Comparison of ENCODE assay signal across 20 mouse cellular contexts in genomic region chr8:26449291-26449690, GRCm38 (mm10).
DNase-seq lines count a peak whose midpoint lies in the region; ATAC-seq lines count a peak whose summit lies in the region.
"Had no signal": no experiment of that assay in that cellular context is flagged by ENCODE, and none has a peak within 500 bp of the region (broad histone marks: within the 10 kb centered on the region; RNA-seq: fewer than 3 reads in every experiment).

No protein-coding gene starts in this region.

- no peak overlapping the region for H3K4me3 ChIP-seq in heart, embryonic 12.5 days
- H3K4me3 ChIP-seq in megakaryocyte, embryonic 14.5 days (replicated peaks): peak overlapping the region; percentile 5
- H3K4me3 ChIP-seq: embryonic facial prominence, embryonic 13.5 days; embryonic facial prominence, embryonic 15.5 days; erythroblast, embryonic 14.5 days; forebrain, embryonic 10.5 days; forebrain, embryonic 13.5 days; forebrain, embryonic 15.5 days had no signal

- no peaks in the 10 kb centered on the region for H3K36me3 ChIP-seq in heart, embryonic 12.5 days
- no peaks in the 10 kb centered on the region for H3K36me3 ChIP-seq in megakaryocyte, embryonic 14.5 days (replicated peaks; ENCODE audit: low read length)
- H3K36me3 ChIP-seq: embryonic facial prominence, embryonic 13.5 days; embryonic facial prominence, embryonic 15.5 days; forebrain, embryonic 10.5 days; forebrain, embryonic 15.5 days had no signal

- H3K4me2 ChIP-seq in heart, embryonic 12.5 days: no peak overlapping the region
- H3K4me2 ChIP-seq: embryonic facial prominence, embryonic 13.5 days; embryonic facial prominence, embryonic 15.5 days; forebrain, embryonic 13.5 days; forebrain, embryonic 15.5 days had no signal

- peak; percentile 27 for DNase-seq in heart, adult 11 months
- DNase-seq: adrenal gland, adult 2 months; adrenal gland, postnatal 10 days; adrenal gland, postnatal 25 days; cerebellum, adult 11 months; cerebellum, adult 18-20 months; cerebellum, adult 8-10 months; cerebellum, adult 9-11 months; cerebellum, postnatal 14 days; cerebellum, postnatal 36 days; embryo, embryonic 11 days had no signal

- ATAC-seq in heart, embryonic 12.5 days (ENCODE audit: insufficient number of reproducible peaks, low FRiP score): no peak
- no peak for ATAC-seq in megakaryocyte, adult 5-6 weeks (ENCODE audit: poor library complexity, severe bottlenecking)
- ATAC-seq: forebrain, embryonic 13.5 days; forebrain, embryonic 15.5 days had no signal

- H3K9ac ChIP-seq in heart, embryonic 12.5 days: no peak overlapping the region
- H3K9ac ChIP-seq: embryonic facial prominence, embryonic 13.5 days; embryonic facial prominence, embryonic 15.5 days; forebrain, embryonic 13.5 days; forebrain, embryonic 15.5 days had no signal

- no peaks in the 10 kb centered on the region for H3K27me3 ChIP-seq in heart, embryonic 12.5 days (replicated peaks)
- H3K27me3 ChIP-seq in megakaryocyte, embryonic 14.5 days (replicated peaks): no peaks in the 10 kb centered on the region
- H3K27me3 ChIP-seq: embryonic facial prominence, embryonic 13.5 days; embryonic facial prominence, embryonic 15.5 days; forebrain, embryonic 15.5 days had no signal

- 85% methylated on average over 7 of the region's 7 CpGs for WGBS in heart, embryonic 12.5 days

- H3K27ac ChIP-seq in heart, embryonic 12.5 days (ENCODE audit: poor library complexity, severe bottlenecking): no peak overlapping the region
- H3K27ac ChIP-seq: embryonic facial prominence, embryonic 15.5 days; forebrain, embryonic 13.5 days; forebrain, embryonic 15.5 days had no signal

- peaks cover 8% of the 10 kb centered on the region for H3K4me1 ChIP-seq in heart, embryonic 12.5 days (replicated peaks)
- H3K4me1 ChIP-seq in megakaryocyte, embryonic 14.5 days: no peaks in the 10 kb centered on the region
- H3K4me1 ChIP-seq: forebrain, embryonic 13.5 days; forebrain, embryonic 15.5 days had no signal

- 0 out of 2 replicates have a peak, but pooled peaks cover 6% of the 10 kb centered on the region for H3K9me3 ChIP-seq in heart, embryonic 12.5 days (replicated peaks)
- peaks cover 28% of the 10 kb centered on the region for H3K9me3 ChIP-seq in megakaryocyte, embryonic 14.5 days
- H3K9me3 ChIP-seq: embryonic facial prominence, embryonic 13.5 days; embryonic facial prominence, embryonic 15.5 days; forebrain, embryonic 10.5 days; forebrain, embryonic 13.5 days; forebrain, embryonic 15.5 days had no signal
